Comparison of ENCODE assay signal across 8 mouse cellular contexts in genomic region chr5:105110271-105110852, GRCm38 (mm10). TPM values are rescaled to one million over a fixed set of nuclear protein-coding genes. Genes with fewer than 3 reads are reported as not detected.
DNase-seq lines count a peak whose midpoint lies in the region; ATAC-seq and TF ChIP-seq lines count a peak whose summit lies in the region.
"Not testable (repeated sequence)": the region's sequence is repeated elsewhere in the genome, so short reads cannot be mapped to it uniquely, and the experiment has no call there.

No protein-coding gene starts in this region.

- H3K27ac ChIP-seq in embryonic fibroblast, embryonic 13.5 days (ENCODE audit: insufficient read depth, low read length), result peak overlapping the region; percentile 61
- H3K27ac ChIP-seq in heart, embryonic 14.5 days (replicated peaks in 1 of 2; ENCODE audit: control insufficient read depth in 1 of 2, insufficient read depth in 1 of 2, low read depth in 2 of 2, low read length in 2 of 2), result peak overlapping the region; percentile 28 to 55
- H3K27ac ChIP-seq in kidney, adult 2 months (ENCODE audit: insufficient read depth, low read depth, low read length), result peak overlapping the region; percentile 78
- H3K27ac ChIP-seq in liver, embryonic 11.5 days (ENCODE audit: low read depth, low read length), result not testable (repeated sequence)
- H3K27ac ChIP-seq in midbrain, embryonic 10.5 days (replicated peaks), result peak overlapping the region; percentile 28; the same call in 1 of the 2 replicates
- peak overlapping the region; percentile 82 for H3K27ac ChIP-seq in spleen, adult 2 months (ENCODE audit: insufficient read depth, low read length)

- H3K4me1 ChIP-seq in embryonic fibroblast, embryonic 13.5 days (ENCODE audit: control insufficient read depth, insufficient read depth, low read length); heart, embryonic 14.5 days (ENCODE audit: control insufficient read depth in 2 of 2, insufficient read depth in 2 of 2, low read length in 2 of 2); kidney, adult 2 months (ENCODE audit: control insufficient read depth, insufficient read depth, low read length); liver, embryonic 11.5 days (replicated peaks; ENCODE audit: control insufficient read depth, insufficient read depth, low read length): not testable (repeated sequence)
- peaks cover 17% of the 10 kb centered on the region for H3K4me1 ChIP-seq in midbrain, embryonic 10.5 days
- peaks cover 15% of the 10 kb centered on the region; the same call in 1 of the 2 replicates for H3K4me1 ChIP-seq in spleen, adult 2 months (ENCODE audit: control insufficient read depth, insufficient read depth, insufficient read length)

- TF ChIP-seq CTCF in embryonic fibroblast, embryonic 13.5 days (IDR thresholded peaks at IDR 0.05; ENCODE audit: borderline replicate concordance, insufficient read depth, low read length); kidney, adult 2 months (conservative IDR thresholded peaks at IDR 0.05; ENCODE audit: insufficient read depth, insufficient read length, low read depth, low read length); spleen, adult 2 months (IDR thresholded peaks at IDR 0.05; ENCODE audit: extremely low read depth, insufficient read depth, insufficient read length, insufficient replicate concordance): not testable (repeated sequence)

- 4% methylated on average over 4 of the region's 4 CpGs for WGBS in heart, embryonic 14.5 days
- WGBS in kidney, adult 2 months, result 13% methylated on average over 4 of the region's 4 CpGs
- WGBS in liver, embryonic 11.5 days, result 5% methylated on average over 4 of the region's 4 CpGs
- WGBS in midbrain, embryonic 10.5 days, result 18% methylated on average over 4 of the region's 4 CpGs
- 0% methylated on average over 4 of the region's 4 CpGs for WGBS in spleen, adult 2 months

- peak; percentile 54 to 80 for DNase-seq in adrenal gland, adult (ENCODE audit: inconsistent age in 2 of 2, low spot score in 1 of 2)
- DNase-seq in kidney, adult 2 months, result peak; percentile 87
- DNase-seq in liver, embryonic 11.5 days (ENCODE audit: low spot score), result not testable (repeated sequence)
- DNase-seq in midbrain, embryonic 10.5 days (ENCODE audit: low spot score), result peak; percentile 32
- peak; percentile 73 to 80 for DNase-seq in spleen, adult 2 months (ENCODE audit: low read depth in 1 of 2, low spot score in 2 of 2)
- DNase-seq in urinary bladder, postnatal 14 days (ENCODE audit: low spot score), result peak; percentile 27

- ATAC-seq in heart, embryonic 14.5 days (ENCODE audit: insufficient number of reproducible peaks, insufficient read depth, low FRiP score, low read depth), result peak; percentile 85
- peak; percentile 57 for ATAC-seq in liver, embryonic 11.5 days (replicated peaks; ENCODE audit: low FRiP score)

- H3K4me2 ChIP-seq in heart, embryonic 14.5 days (ENCODE audit: low read length), result peak overlapping the region; percentile 32; the same call in 1 of the 2 replicates
- not testable (repeated sequence) for H3K4me2 ChIP-seq in liver, embryonic 11.5 days

- H3K4me3 ChIP-seq in embryonic fibroblast, embryonic 13.5 days (ENCODE audit: insufficient read depth, low read length); heart, embryonic 14.5 days (ENCODE audit: control insufficient read depth in 1 of 2, insufficient read depth in 1 of 2, low read depth in 1 of 2, low read length in 2 of 2); kidney, adult 2 months (ENCODE audit: insufficient read depth, low read depth, low read length); liver, embryonic 11.5 days (ENCODE audit: low read depth, low read length); midbrain, embryonic 10.5 days; spleen, adult 2 months (ENCODE audit: extremely low read depth, insufficient read depth, insufficient read length): not testable (repeated sequence)

- not testable (repeated sequence) for H3K9ac ChIP-seq in heart, embryonic 14.5 days (ENCODE audit: low read length); liver, embryonic 11.5 days (ENCODE audit: low read depth, low read length)

- H3K36me3 ChIP-seq in heart, embryonic 14.5 days (ENCODE audit: control insufficient read depth, insufficient read depth, low read length); kidney, adult 2 months (ENCODE audit: control insufficient read depth, insufficient read depth, low read length); liver, embryonic 11.5 days (ENCODE audit: control insufficient read depth, insufficient read depth, low read length); midbrain, embryonic 10.5 days; spleen, adult 2 months (ENCODE audit: control insufficient read depth, insufficient read depth, low read length): not testable (repeated sequence)

- not testable (repeated sequence) for H3K9me3 ChIP-seq in heart, embryonic 14.5 days (ENCODE audit: control insufficient read depth, low read length); liver, embryonic 11.5 days (ENCODE audit: control insufficient read depth, low read length); midbrain, embryonic 10.5 days (replicated peaks)

- TF ChIP-seq POLR2A in embryonic fibroblast, embryonic 13.5 days (IDR thresholded peaks at IDR 0.05; ENCODE audit: low read depth, low read length); kidney, adult 2 months (IDR thresholded peaks at IDR 0.05; ENCODE audit: low read depth, low read length); spleen, adult 2 months (IDR thresholded peaks at IDR 0.05; ENCODE audit: low read depth, low read length): not testable (repeated sequence)

- H3K27me3 ChIP-seq in heart, embryonic 14.5 days (ENCODE audit: control insufficient read depth, insufficient read depth, low read length); kidney, adult 2 months (replicated peaks; ENCODE audit: control insufficient read depth, insufficient read depth, low read length); liver, embryonic 11.5 days (replicated peaks; ENCODE audit: control insufficient read depth, insufficient read depth, low read length); midbrain, embryonic 10.5 days (ENCODE audit: low read depth, poor library complexity, severe bottlenecking); spleen, adult 2 months (ENCODE audit: control insufficient read depth, insufficient read depth, low read length): not testable (repeated sequence)

RNA-seq across cellular contexts. Expression of gene Gbp9, which starts 29.0 kb away (rescaled TPM):
- polyA plus RNA-seq in embryonic fibroblast, embryonic 13.5 days (2011; ENCODE audit: insufficient read length, low read depth, missing spikeins), result 1.3 and 2.3 TPM in 2 replicates
- polyA plus RNA-seq in heart, embryonic 14.5 days (2014; fragmentation: Nextera tagmentation; extraction: Ambion mirVana), result 6.1 and 6.5 TPM in 2 replicates
- polyA plus RNA-seq in kidney, adult 2 months (2012; rRNA removed), result 3.6 and 5.4 TPM in 2 replicates
- polyA plus RNA-seq in liver, embryonic 11.5 days (2014; fragmentation: Nextera tagmentation; extraction: Ambion mirVana), result 1.1 and 1.7 TPM in 2 replicates
- polyA plus RNA-seq in midbrain, embryonic 10.5 days (2016; fragmentation: Nextera tagmentation; extraction: Ambion mirVana), result 0.81 and 1.1 TPM in 2 replicates
- 10.8 and 15.7 TPM in 2 replicates for polyA plus RNA-seq in spleen, adult 2 months (2012; rRNA removed)

RNA-seq across cellular contexts. Expression of gene Gbp8, which starts 29.0 kb away (rescaled TPM):
- 0.28 TPM in 1 of 2 replicates, not detected in the other for polyA plus RNA-seq in embryonic fibroblast, embryonic 13.5 days (2011; ENCODE audit: insufficient read length, low read depth, missing spikeins)
- 1.3 and 2.2 TPM in 2 replicates for polyA plus RNA-seq in heart, embryonic 14.5 days (2014; fragmentation: Nextera tagmentation; extraction: Ambion mirVana)
- 0.56 and 1.2 TPM in 2 replicates for polyA plus RNA-seq in kidney, adult 2 months (2012; rRNA removed)
- polyA plus RNA-seq in liver, embryonic 11.5 days (2014; fragmentation: Nextera tagmentation; extraction: Ambion mirVana), result 1.4 TPM in 2 replicates
- 0.26 and 0.46 TPM in 2 replicates for polyA plus RNA-seq in midbrain, embryonic 10.5 days (2016; fragmentation: Nextera tagmentation; extraction: Ambion mirVana)
- 9.8 and 12.8 TPM in 2 replicates for polyA plus RNA-seq in spleen, adult 2 months (2012; rRNA removed)

RNA-seq across cellular contexts. Expression of gene Gbp4, which starts 29.0 kb away (rescaled TPM):
- not detected in 2 replicates for polyA plus RNA-seq in embryonic fibroblast, embryonic 13.5 days (2011; ENCODE audit: insufficient read length, low read depth, missing spikeins)
- 5.3 and 6.2 TPM in 2 replicates for polyA plus RNA-seq in heart, embryonic 14.5 days (2014; fragmentation: Nextera tagmentation; extraction: Ambion mirVana)
- polyA plus RNA-seq in kidney, adult 2 months (2012; rRNA removed), result 7.9 and 10.1 TPM in 2 replicates
- 1.8 and 2.1 TPM in 2 replicates for polyA plus RNA-seq in liver, embryonic 11.5 days (2014; fragmentation: Nextera tagmentation; extraction: Ambion mirVana)
- polyA plus RNA-seq in midbrain, embryonic 10.5 days (2016; fragmentation: Nextera tagmentation; extraction: Ambion mirVana), result 0.17 and 0.47 TPM in 2 replicates
- polyA plus RNA-seq in spleen, adult 2 months (2012; rRNA removed), result 21.3 and 30.8 TPM in 2 replicates
